Mouse (Mus musculus): Measurements from ENCODE around the gene Plcd3.

DNA sequence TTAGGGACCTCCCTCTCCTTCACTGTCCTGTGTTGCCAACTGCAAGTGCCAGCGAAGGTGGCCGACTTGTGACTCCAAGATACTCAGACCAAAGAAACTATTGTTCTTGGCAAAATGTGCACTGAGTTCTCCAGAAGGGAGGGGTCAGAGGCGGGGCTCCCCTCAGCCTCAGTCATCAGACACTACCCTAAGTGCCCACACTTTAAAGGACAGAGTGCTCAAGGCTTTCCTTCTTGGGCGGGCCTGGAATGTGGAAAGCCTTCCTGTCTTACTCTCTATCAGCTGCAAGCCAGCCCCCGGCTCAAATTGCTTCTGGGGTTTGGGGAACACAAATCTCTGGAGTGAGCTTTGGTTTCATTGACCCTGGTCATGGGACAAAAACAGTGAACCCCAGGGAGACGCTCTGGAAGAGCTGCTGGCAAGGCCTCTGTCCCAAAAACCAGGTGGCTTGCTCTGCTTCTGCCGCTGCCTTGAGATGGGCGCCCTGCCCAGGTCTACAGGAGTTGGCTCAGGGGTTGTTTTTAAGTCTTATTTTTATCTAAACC lies 33.9 kb downstream of the Plcd3 start:
- TF ChIP-seq CTCF (IDR thresholded peaks at IDR 0.05; ENCODE audit: extremely low read depth, insufficient read depth, insufficient read length, insufficient replicate concordance): no peak
- no peak for TF ChIP-seq POLR2A (IDR thresholded peaks at IDR 0.05; ENCODE audit: low read depth, low read length)
